Mouse (Mus musculus) ES-Bruce4 (cell line): ENCODE results near the gene Phldb2.

ENCODE experiments used
- CTCF ChIP-seq: IDR thresholded peaks from one replicate; pipeline ENCODE4 v1.8.1; 2011; ENCODE audit warnings: low read depth, low read length
- EP300 ChIP-seq: IDR thresholded peaks from 2 replicates; pipeline ENCODE4 v1.6.1; 2011; ENCODE audit warnings: low read depth, low read length; ENCODE audit not compliant: insufficient read depth
- POLR2A ChIP-seq: IDR thresholded peaks from one replicate; pipeline ENCODE4 v1.8.1; 2011; ENCODE audit warnings: low read length; ENCODE audit not compliant: insufficient read depth

DNA sequence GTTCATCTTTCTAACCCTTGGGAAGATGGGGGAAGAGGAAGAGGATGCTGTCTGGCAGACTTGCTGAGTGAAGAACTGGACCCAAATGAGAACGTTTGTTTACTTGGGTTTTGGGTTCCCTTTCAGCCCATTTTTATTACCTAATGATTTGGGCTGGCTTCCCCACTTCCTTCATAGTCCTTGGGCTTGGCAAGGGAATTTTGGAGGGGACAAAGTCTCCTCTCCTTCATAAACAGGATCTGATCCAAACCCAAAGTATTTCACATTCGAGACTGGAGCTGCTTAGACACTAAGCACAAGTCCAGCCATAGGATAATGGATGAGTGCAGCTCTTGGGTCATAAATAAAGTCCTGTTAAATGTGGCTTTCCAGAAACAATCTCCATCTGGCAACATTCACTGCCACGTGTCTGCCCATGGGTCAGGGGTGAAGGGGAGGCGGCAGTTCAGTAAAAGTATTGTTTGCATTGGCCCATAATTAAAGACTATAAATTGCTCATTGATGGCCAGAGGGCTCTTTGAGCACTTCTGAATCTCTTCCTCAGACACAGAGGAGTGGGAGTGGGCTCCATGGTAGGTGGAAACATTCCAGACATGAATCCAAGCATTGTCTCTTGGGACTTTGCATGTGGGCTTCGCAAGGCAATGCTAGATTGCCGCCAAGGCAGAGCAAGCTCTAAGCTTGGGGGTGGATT is 29.5 kb downstream of the Phldb2 start:
- TF ChIP-seq EP300 (no peak), CTCF (no peak), POLR2A (no peak)
